Mouse (Mus musculus): ENCODE data around the gene Dglucy. TPM values are rescaled to one million over a fixed set of nuclear protein-coding genes. Genes with fewer than 3 reads are reported as not detected.

Dglucy gene
- polyA plus RNA-seq, 1 experiment from 2014 or later: 5.0 TPM

DNA sequence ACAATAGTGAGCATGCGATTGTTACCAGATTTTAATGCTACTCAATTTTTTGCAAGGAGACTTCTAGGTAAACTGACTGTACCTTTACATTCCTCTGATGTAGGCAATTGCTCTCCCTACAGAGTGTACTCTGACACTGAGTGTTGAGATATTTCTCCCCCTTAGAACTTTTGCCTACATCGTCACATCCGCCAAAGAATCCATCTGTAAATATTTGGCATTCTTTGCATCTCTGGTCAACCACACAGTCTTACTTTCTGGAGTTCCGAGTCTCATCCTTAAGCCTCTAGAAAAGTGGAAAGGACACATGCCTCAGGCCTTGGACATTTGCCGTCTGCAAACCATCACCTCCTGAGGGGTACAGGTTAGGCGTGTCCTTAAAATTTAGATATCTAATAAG is 1.9 kb upstream of the Dglucy start:
- no peak overlapping the region for H3K27ac ChIP-seq (ENCODE audit: low read length)
- H3K4me2 ChIP-seq (ENCODE audit: low read depth, low read length): no peak overlapping the region
- 59% methylated on average over 6 of the region's 6 CpGs for WGBS
- no peak for ATAC-seq (ENCODE audit: insufficient read depth, low FRiP score)
- H3K9ac ChIP-seq (ENCODE audit: low read length): no peak overlapping the region
- no peaks in the 10 kb centered on the region for H3K9me3 ChIP-seq (replicated peaks; ENCODE audit: control insufficient read depth, low read length)
- peaks cover 13% of the 10 kb centered on the region for H3K4me1 ChIP-seq (ENCODE audit: control insufficient read depth, insufficient read depth, low read length)
- no peak overlapping the region for H3K4me3 ChIP-seq (replicated peaks; ENCODE audit: low read length)
- H3K27me3 ChIP-seq (ENCODE audit: control insufficient read depth, insufficient read depth, low read length): no peaks in the 10 kb centered on the region
- H3K36me3 ChIP-seq (ENCODE audit: control insufficient read depth, insufficient read depth, low read length): no peaks in the 10 kb centered on the region

GRCm38 (mm10) chr12:100778276-100778933 is 452 bp upstream of the Dglucy start:
- no peaks in the 10 kb centered on the region for H3K36me3 ChIP-seq (ENCODE audit: control insufficient read depth, insufficient read depth, low read length)
- 73% methylated on average over 10 of the region's 10 CpGs for WGBS
- ATAC-seq (ENCODE audit: insufficient read depth, low FRiP score): 0 out of 2 replicates have a peak, but pooled peaks have one; percentile 2
- peak overlapping the region; percentile 93 for H3K27ac ChIP-seq (ENCODE audit: low read length)
- no peaks in the 10 kb centered on the region for H3K9me3 ChIP-seq (replicated peaks; ENCODE audit: control insufficient read depth, low read length)
- no peaks in the 10 kb centered on the region for H3K27me3 ChIP-seq (ENCODE audit: control insufficient read depth, insufficient read depth, low read length)
- H3K4me3 ChIP-seq (replicated peaks; ENCODE audit: low read length): peak overlapping the region; percentile 47; the same call in 1 of the 2 replicates
- peaks cover 13% of the 10 kb centered on the region for H3K4me1 ChIP-seq (ENCODE audit: control insufficient read depth, insufficient read depth, low read length)
- H3K4me2 ChIP-seq (ENCODE audit: low read depth, low read length): peak overlapping the region; percentile 56
- peak overlapping the region; percentile 72 for H3K9ac ChIP-seq (ENCODE audit: low read length)

DNA sequence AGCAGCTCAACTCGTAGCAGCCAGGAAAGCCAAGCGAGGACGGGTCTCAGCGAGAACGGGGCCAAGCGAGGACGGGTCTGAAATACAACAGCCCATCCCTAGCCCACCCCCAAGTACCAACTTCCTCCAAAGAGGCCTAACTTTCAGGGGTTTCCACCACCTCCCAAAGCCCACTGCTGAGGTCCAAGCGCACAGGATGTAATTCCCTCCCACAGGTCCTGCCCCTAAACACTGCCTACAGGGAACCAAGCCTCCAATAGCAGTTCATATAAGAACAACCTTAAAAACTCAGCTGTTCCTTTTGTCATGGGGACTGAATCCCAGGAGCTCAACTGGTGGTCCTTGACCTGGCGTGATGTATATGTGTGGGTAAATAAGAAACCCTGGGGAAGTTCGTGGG is 1.6 kb downstream of the Dglucy start:
- Histone ChIP-seq H3K27ac (ENCODE audit: low read length) (no peak overlapping the region), H3K27me3 (ENCODE audit: control insufficient read depth, insufficient read depth, low read length) (no peaks in the 10 kb centered on the region), H3K9ac (ENCODE audit: low read length) (no peak overlapping the region), H3K36me3 (ENCODE audit: control insufficient read depth, insufficient read depth, low read length) (no peaks in the 10 kb centered on the region), H3K4me3 (replicated peaks; ENCODE audit: low read length) (no peak overlapping the region), H3K9me3 (replicated peaks; ENCODE audit: control insufficient read depth, low read length) (no peaks in the 10 kb centered on the region), H3K4me1 (ENCODE audit: control insufficient read depth, insufficient read depth, low read length) (peaks cover 13% of the 10 kb centered on the region), H3K4me2 (ENCODE audit: low read depth, low read length) (no peak overlapping the region)
- ATAC-seq (ENCODE audit: insufficient read depth, low FRiP score): no peak
- 90% methylated on average over 10 of the region's 10 CpGs for WGBS

- Histone ChIP-seq H3K4me2 (ENCODE audit: low read depth, low read length) (no peak overlapping the region), H3K9me3 (replicated peaks; ENCODE audit: control insufficient read depth, low read length) (no peaks in the 10 kb centered on the region), H3K9ac (ENCODE audit: low read length) (no peak overlapping the region), H3K4me3 (replicated peaks; ENCODE audit: low read length) (no peak overlapping the region), H3K36me3 (ENCODE audit: control insufficient read depth, insufficient read depth, low read length) (no peaks in the 10 kb centered on the region), H3K27ac (ENCODE audit: low read length) (no peak overlapping the region), H3K27me3 (ENCODE audit: control insufficient read depth, insufficient read depth, low read length) (no peaks in the 10 kb centered on the region), H3K4me1 (ENCODE audit: control insufficient read depth, insufficient read depth, low read length) (peaks cover 13% of the 10 kb centered on the region)
- 82% methylated on average over 13 of the region's 13 CpGs for WGBS
- ATAC-seq (ENCODE audit: insufficient read depth, low FRiP score): no peak
These were observed 2.7 kb downstream of the Dglucy start for GRCm38 (mm10) chr12:100781428-100782120.

- Histone ChIP-seq H3K4me1 (ENCODE audit: control insufficient read depth, insufficient read depth, low read length) (peaks cover 7% of the 10 kb centered on the region; the same call in 1 of the 2 replicates), H3K27me3 (ENCODE audit: control insufficient read depth, insufficient read depth, low read length) (no peaks in the 10 kb centered on the region), H3K27ac (ENCODE audit: low read length) (no peak overlapping the region), H3K36me3 (ENCODE audit: control insufficient read depth, insufficient read depth, low read length) (no peaks in the 10 kb centered on the region), H3K9ac (ENCODE audit: low read length) (no peak overlapping the region), H3K4me3 (replicated peaks; ENCODE audit: low read length) (no peak overlapping the region), H3K9me3 (replicated peaks; ENCODE audit: control insufficient read depth, low read length) (no peaks in the 10 kb centered on the region), H3K4me2 (ENCODE audit: low read depth, low read length) (no peak overlapping the region)
- 67% methylated on average over 2 of the region's 2 CpGs for WGBS
- no peak for ATAC-seq (ENCODE audit: insufficient read depth, low FRiP score)
These were observed 5.3 kb downstream of the Dglucy start for GRCm38 (mm10) chr12:100784152-100784551.

- Histone ChIP-seq H3K4me2 (ENCODE audit: low read depth, low read length) (no peak overlapping the region), H3K9ac (ENCODE audit: low read length) (no peak overlapping the region), H3K9me3 (replicated peaks; ENCODE audit: control insufficient read depth, low read length) (no peaks in the 10 kb centered on the region), H3K4me3 (replicated peaks; ENCODE audit: low read length) (no peak overlapping the region), H3K4me1 (ENCODE audit: control insufficient read depth, insufficient read depth, low read length) (no peaks in the 10 kb centered on the region), H3K36me3 (ENCODE audit: control insufficient read depth, insufficient read depth, low read length) (no peaks in the 10 kb centered on the region), H3K27me3 (ENCODE audit: control insufficient read depth, insufficient read depth, low read length) (no peaks in the 10 kb centered on the region), H3K27ac (ENCODE audit: low read length) (no peak overlapping the region)
- 41% methylated on average over 7 of the region's 7 CpGs for WGBS
- no peak for ATAC-seq (ENCODE audit: insufficient read depth, low FRiP score)
These were observed 6.5 kb downstream of the Dglucy start for GRCm38 (mm10) chr12:100785344-100785743.

- Histone ChIP-seq H3K27ac (ENCODE audit: low read length) (no peak overlapping the region), H3K9ac (ENCODE audit: low read length) (no peak overlapping the region), H3K4me1 (ENCODE audit: control insufficient read depth, insufficient read depth, low read length) (no peaks in the 10 kb centered on the region), H3K9me3 (replicated peaks; ENCODE audit: control insufficient read depth, low read length) (no peaks in the 10 kb centered on the region), H3K4me3 (replicated peaks; ENCODE audit: low read length) (no peak overlapping the region), H3K4me2 (ENCODE audit: low read depth, low read length) (no peak overlapping the region), H3K27me3 (ENCODE audit: control insufficient read depth, insufficient read depth, low read length) (no peaks in the 10 kb centered on the region), H3K36me3 (ENCODE audit: control insufficient read depth, insufficient read depth, low read length) (no peaks in the 10 kb centered on the region)
- ATAC-seq (ENCODE audit: insufficient read depth, low FRiP score): no peak
- WGBS: 36% methylated on average over 3 of the region's 3 CpGs
These were observed 11.2 kb downstream of the Dglucy start for GRCm38 (mm10) chr12:100789981-100790550.

DNA sequence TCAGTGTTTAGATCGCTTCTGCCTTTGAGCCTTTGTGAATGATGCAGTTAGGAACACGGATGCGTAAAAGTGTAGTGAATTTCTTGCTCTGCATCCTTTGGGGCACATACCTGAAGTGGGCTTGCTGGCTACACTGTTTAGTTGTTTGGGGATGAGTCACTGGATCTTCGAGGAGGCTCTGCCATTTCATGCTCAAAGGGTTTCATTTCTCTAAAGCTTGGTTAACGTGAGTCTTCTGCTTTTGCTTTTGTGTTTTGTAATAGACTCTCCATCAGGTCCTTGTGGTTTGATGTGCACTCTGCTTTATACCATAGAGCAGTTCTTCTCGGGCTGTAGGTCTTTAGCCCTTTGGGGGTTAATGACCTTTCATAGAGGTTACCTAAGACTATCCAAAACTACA is 12.6 kb downstream of the Dglucy start:
- 79% methylated on average over 6 of the region's 6 CpGs for WGBS
- ATAC-seq (ENCODE audit: insufficient read depth, low FRiP score): no peak
- Histone ChIP-seq H3K9ac (ENCODE audit: low read length) (no peak overlapping the region), H3K27me3 (ENCODE audit: control insufficient read depth, insufficient read depth, low read length) (no peaks in the 10 kb centered on the region), H3K9me3 (replicated peaks; ENCODE audit: control insufficient read depth, low read length) (no peaks in the 10 kb centered on the region), H3K4me1 (ENCODE audit: control insufficient read depth, insufficient read depth, low read length) (no peaks in the 10 kb centered on the region), H3K4me2 (ENCODE audit: low read depth, low read length) (no peak overlapping the region), H3K36me3 (ENCODE audit: control insufficient read depth, insufficient read depth, low read length) (no peaks in the 10 kb centered on the region), H3K27ac (ENCODE audit: low read length) (no peak overlapping the region), H3K4me3 (replicated peaks; ENCODE audit: low read length) (no peak overlapping the region)

DNA sequence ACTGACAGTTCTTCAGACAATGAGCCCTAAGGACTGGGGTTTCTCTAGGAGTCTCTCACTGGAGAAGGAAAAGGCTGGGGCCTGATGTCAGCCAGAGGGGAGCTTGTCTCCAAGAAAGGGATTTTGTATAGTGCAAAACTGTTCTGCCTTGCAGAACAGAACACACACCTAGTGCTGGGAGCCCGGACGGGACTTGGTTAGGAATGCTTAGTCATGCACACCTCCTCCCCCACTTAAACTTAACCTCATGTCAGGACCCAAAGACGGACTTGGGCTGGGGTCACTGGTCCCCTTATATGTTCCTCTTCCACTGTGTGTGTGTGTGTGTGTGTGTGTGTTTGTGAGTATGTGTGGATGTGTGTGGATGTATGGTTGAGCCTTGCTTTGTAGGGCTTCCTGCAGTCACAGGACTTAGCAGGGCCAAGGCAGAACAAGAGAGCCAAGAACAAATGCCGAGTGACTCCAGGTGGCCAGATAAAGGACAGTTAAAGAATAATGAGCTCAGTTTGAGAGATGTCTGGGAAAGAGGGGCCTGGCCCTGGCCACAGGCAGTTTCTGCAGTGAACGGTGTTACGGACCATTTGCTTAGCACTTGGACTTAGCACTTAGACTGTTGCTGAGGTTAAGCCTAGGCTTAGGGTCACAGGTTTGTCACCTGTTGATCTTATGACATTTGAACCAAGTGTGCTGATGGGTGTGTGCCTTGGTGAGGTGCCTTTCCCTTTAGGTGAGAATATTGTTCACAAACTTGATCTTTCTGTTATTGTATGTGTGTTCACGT is 15.8 kb downstream of the Dglucy start:
- Histone ChIP-seq H3K4me3 (replicated peaks; ENCODE audit: low read length) (no peak overlapping the region), H3K27me3 (ENCODE audit: control insufficient read depth, insufficient read depth, low read length) (no peaks in the 10 kb centered on the region), H3K9me3 (replicated peaks; ENCODE audit: control insufficient read depth, low read length) (no peaks in the 10 kb centered on the region), H3K36me3 (ENCODE audit: control insufficient read depth, insufficient read depth, low read length) (no peaks in the 10 kb centered on the region), H3K4me1 (ENCODE audit: control insufficient read depth, insufficient read depth, low read length) (no peaks in the 10 kb centered on the region), H3K9ac (ENCODE audit: low read length) (no peak overlapping the region), H3K4me2 (ENCODE audit: low read depth, low read length) (no peak overlapping the region), H3K27ac (ENCODE audit: low read length) (no peak overlapping the region)
- WGBS: 57% methylated on average over 7 of the region's 7 CpGs
- ATAC-seq (ENCODE audit: insufficient read depth, low FRiP score): no peak

Data from stomach, embryonic 16.5 days (tissue).